Mouse (Mus musculus) liver, embryonic 16.5 days (tissue): ENCODE results near the gene Gm9833. TPM values are rescaled to one million over a fixed set of nuclear protein-coding genes. Genes with fewer than 3 reads are reported as not detected.
A peak's percentile ranks its signal among the peaks of the same experiment; 100 is the strongest.
"Not testable (repeated sequence)": the region's sequence is repeated elsewhere in the genome, so short reads cannot be mapped to it uniquely, and the experiment has no call there.

Source experiments
- ATAC-seq: fragments of 200-750 bp; cut with Nextera tagmentation; 2 replicates; pipeline ENCODE4 v1.8.0; 2017; ENCODE audit warnings: low read depth, mild to moderate bottlenecking, moderate number of reproducible peaks, moderate library complexity
- H3K27ac ChIP-seq: fragments of 300-500 bp; sonication (generic); 2 replicates; pipeline ENCODE4 v1.5.1; 2014; ENCODE audit warnings: mild to moderate bottlenecking, low read length
- H3K27me3 ChIP-seq: fragments of 300-500 bp; sonication (generic); 2 replicates; pipeline ENCODE4 v1.6.1; 2014; ENCODE audit warnings: low read depth, low read length, mixed read lengths; ENCODE audit not compliant: control insufficient read depth, insufficient read depth
- H3K36me3 ChIP-seq: fragments of 300-500 bp; sonication (generic); 2 replicates; pipeline ENCODE4 v1.6.1; 2014; ENCODE audit warnings: mild to moderate bottlenecking; ENCODE audit not compliant: control insufficient read depth, insufficient read depth
- H3K4me1 ChIP-seq: fragments of 300-500 bp; sonication (generic); 2 replicates; pipeline ENCODE4 v1.6.1; 2014; ENCODE audit warnings: low read depth, low read length, mixed read lengths; ENCODE audit not compliant: control insufficient read depth
- H3K4me2 ChIP-seq: fragments of 300-500 bp; sonication (generic); 2 replicates; pipeline ENCODE4 v1.6.1; 2014; ENCODE audit warnings: low read depth, low read length, mixed read lengths
- H3K4me3 ChIP-seq: fragments of 300-500 bp; sonication (generic); 2 replicates; pipeline ENCODE4 v1.5.1; 2014; ENCODE audit warnings: low read depth, mild to moderate bottlenecking, low read length
- H3K9ac ChIP-seq: fragments of 300-500 bp; sonication (generic); 2 replicates; pipeline ENCODE4 v1.6.1; 2014; ENCODE audit warnings: low read depth, low read length
- H3K9me3 ChIP-seq: fragments of 300-500 bp; sonication (generic); replicated peaks from 2 replicates; pipeline ENCODE4 v1.6.1; 2016; ENCODE audit warnings: low read length; ENCODE audit not compliant: control insufficient read depth
- WGBS: fragments of 180-500 bp; shearing (Covaris S2); extraction: QIAGEN DNeasy Blood & Tissue Kit; methylation state at CpG from one replicate; pipeline ENCODE4 v1.1.7; 2014; ENCODE audit not compliant: insufficient replicate concordance; 5-methylcytosine and 5-hydroxymethylcytosine counted together
- polyA plus RNA-seq: library from polyadenylated mRNA; unstranded; fragments of >200 nt; fragmentation: Nextera tagmentation; extraction: Ambion mirVana; gene quantifications from 2 replicates; pipeline ENCODE4 v1.2.1, GENCODE M21; 2015

The Gm9833 gene
- 1.0 and 1.3 TPM in 2 replicates for polyA plus RNA-seq

DNA sequence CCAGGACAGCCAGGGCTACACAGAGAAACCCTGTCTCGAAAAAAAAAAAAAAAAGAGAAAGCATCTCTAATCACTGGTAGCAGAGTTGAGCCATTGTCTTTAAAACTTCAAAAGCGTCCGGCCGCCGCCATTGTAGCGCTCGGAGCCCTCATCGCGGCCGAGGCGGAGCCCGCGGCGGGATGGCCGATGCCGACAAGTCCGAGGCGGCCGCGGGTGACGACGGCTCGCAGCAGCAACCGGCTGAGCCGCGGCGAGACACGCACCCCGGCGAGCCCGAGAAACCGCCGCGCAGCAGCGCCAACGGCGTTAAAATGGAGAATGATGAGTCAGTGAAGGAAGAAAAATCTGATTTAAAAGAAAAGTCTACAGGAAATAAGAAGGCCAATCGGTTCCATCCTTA is at the start of gene Gm9833:
TSS of gene Gm9833 (plus strand) at position 117 of the 400 bp plus-strand sequence.
- 24% methylated on average over 28 of the region's 38 CpGs for WGBS
- not testable (repeated sequence) for H3K9ac ChIP-seq, H3K27ac ChIP-seq, ATAC-seq, H3K4me1 ChIP-seq, H3K4me3 ChIP-seq, H3K9me3 ChIP-seq, H3K27me3 ChIP-seq, H3K36me3 ChIP-seq
- H3K4me2 ChIP-seq, result peak within 1 kb of the TSS; percentile 17; the same call in 1 of the 2 replicates

DNA sequence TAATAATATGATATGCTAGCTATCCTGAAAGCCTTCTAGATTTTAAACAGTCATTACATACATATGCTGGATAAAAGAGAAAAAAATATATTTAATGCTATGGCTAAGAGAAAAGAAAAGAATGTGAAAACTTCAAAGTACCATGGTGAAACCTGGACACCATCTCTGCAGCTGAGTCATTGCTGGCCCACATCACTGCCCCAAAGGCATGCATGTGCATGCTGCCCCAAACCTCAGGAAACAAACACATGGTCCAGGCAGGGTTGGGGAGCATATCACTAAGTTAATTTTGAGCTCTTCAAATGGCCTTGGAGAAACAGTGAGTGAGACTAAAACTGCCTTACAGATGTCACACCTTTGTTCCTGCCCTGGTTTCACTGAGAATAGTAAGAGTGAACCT is 17.8 kb upstream of the Gm9833 start:
- no peaks in the 10 kb centered on the region for H3K4me1 ChIP-seq
- no peak overlapping the region for H3K4me3 ChIP-seq
- no peak overlapping the region for H3K27ac ChIP-seq
- ATAC-seq, result no peak
- H3K4me2 ChIP-seq, result no peak overlapping the region
- no peaks in the 10 kb centered on the region for H3K9me3 ChIP-seq
- no peaks in the 10 kb centered on the region for H3K36me3 ChIP-seq
- no peak overlapping the region for H3K9ac ChIP-seq
- H3K27me3 ChIP-seq, result no peaks in the 10 kb centered on the region

- no peak overlapping the region for H3K9ac ChIP-seq
- H3K4me2 ChIP-seq, result no peak overlapping the region
- no peaks in the 10 kb centered on the region for H3K9me3 ChIP-seq
- no peaks in the 10 kb centered on the region for H3K36me3 ChIP-seq
- H3K4me3 ChIP-seq, result no peak overlapping the region
- peak; percentile 45; the same call in 1 of the 2 replicates for ATAC-seq
- no peak overlapping the region for H3K27ac ChIP-seq
- no peaks in the 10 kb centered on the region; the same call in 1 of the 2 replicates for H3K4me1 ChIP-seq
- H3K27me3 ChIP-seq, result no peaks in the 10 kb centered on the region
Observed at GRCm38 (mm10) chr3:10075826-10076225, 12.1 kb upstream of the Gm9833 start.

- ATAC-seq, result no peak
- Histone ChIP-seq H3K4me3 (no peak overlapping the region), H3K36me3 (no peaks in the 10 kb centered on the region), H3K9ac (no peak overlapping the region), H3K27ac (no peak overlapping the region), H3K4me1 (no peaks in the 10 kb centered on the region; the same call in 1 of the 2 replicates), H3K4me2 (no peak overlapping the region), H3K9me3 (no peaks in the 10 kb centered on the region), H3K27me3 (no peaks in the 10 kb centered on the region)
- WGBS, result 59% methylated on average over 6 of the region's 6 CpGs
Observed at GRCm38 (mm10) chr3:10077096-10077841, 10.6 kb upstream of the Gm9833 start.

DNA sequence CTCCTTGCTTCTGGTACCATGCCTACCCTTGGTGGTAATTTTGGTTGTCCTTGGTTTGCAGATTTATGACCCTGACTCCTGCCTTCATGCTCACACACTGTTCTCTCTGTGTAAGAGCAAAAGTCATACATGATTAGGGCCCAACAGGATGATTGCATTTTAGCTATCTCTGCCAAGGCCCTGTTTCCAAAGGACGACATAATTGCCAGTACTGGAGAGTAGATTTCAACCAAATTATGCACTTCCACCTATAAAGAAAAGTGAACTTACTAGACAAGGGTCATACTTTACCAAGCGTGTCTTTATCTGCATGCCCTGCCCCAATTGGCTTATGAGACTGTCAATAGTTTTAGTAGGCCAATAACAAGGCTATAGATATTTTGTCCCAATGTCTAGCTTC is 9.8 kb upstream of the Gm9833 start:
- Histone ChIP-seq H3K9me3 (no peaks in the 10 kb centered on the region), H3K27ac (no peak overlapping the region), H3K27me3 (no peaks in the 10 kb centered on the region), H3K4me1 (no peaks in the 10 kb centered on the region; the same call in 1 of the 2 replicates), H3K9ac (no peak overlapping the region), H3K4me3 (no peak overlapping the region), H3K4me2 (no peak overlapping the region), H3K36me3 (no peaks in the 10 kb centered on the region)
- WGBS, result 64% methylated on average over 2 of the region's 2 CpGs
- ATAC-seq, result no peak

DNA sequence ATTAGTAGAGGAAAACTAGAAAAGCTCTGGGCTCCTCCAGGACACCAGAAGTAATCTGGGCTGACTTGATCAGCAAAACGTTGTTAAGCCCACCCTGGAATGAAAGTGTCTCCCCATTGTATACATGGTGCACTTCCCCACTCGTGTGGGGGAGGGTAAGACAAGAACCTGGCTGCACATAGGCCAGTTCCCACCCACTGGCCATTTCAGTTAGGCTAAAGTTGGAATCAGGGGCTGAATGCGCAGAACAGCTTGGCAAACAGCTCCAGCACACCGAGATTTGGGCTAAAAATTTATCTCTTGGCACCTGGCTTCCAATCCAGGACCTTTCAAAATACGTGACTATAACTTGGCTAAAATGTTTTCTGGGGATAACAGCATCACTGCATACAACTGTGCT is 6.6 kb upstream of the Gm9833 start:
- H3K27me3 ChIP-seq, result no peaks in the 10 kb centered on the region
- WGBS, result 52% methylated on average over 5 of the region's 5 CpGs

DNA sequence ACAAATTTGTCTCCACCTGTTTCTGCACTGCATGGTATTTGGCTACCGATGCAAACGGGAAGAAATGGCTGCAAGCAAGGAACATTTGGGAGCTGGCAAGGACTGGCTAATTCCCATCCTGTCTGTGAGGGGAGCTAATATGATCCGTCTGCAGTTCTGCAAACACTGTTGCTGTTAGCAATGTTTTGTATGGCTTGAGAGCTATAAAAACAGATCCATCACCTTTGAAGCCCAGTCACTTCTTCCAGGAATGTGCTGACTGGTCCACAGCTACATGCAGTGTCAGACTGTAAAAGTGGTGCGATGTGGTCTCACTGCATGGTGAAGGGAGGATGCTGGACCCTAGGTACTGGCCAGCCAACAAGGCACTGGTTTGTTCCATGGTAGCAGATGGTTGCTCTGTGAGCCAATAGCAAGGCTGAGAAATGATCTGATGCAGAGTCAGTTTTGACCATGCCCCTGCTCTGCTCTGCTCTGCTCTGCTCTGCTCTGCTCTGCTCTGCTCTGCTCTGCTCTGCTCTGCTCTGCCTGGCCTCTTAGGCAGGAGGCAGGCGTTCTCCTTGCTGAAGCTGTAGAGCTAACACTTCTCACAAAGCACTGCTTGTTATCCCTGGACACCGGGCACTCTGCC is 5.9 kb upstream of the Gm9833 start:
- Histone ChIP-seq H3K27me3 (no peaks in the 10 kb centered on the region), H3K4me2 (no peak overlapping the region), H3K9me3 (no peaks in the 10 kb centered on the region), H3K4me1 (no peaks in the 10 kb centered on the region; the same call in none of the 2 replicates), H3K36me3 (no peaks in the 10 kb centered on the region), H3K9ac (no peak overlapping the region), H3K27ac (no peak overlapping the region), H3K4me3 (no peak overlapping the region)
- no peak for ATAC-seq
- WGBS, result 67% methylated on average over 6 of the region's 6 CpGs

More for the DNA sequence above, 6.6 kb upstream of the Gm9833 start:
- Histone ChIP-seq H3K36me3 (no peaks in the 10 kb centered on the region), H3K4me1 (no peaks in the 10 kb centered on the region; the same call in none of the 2 replicates), H3K9me3 (no peaks in the 10 kb centered on the region), H3K27ac (no peak overlapping the region), H3K4me3 (no peak overlapping the region), H3K4me2 (no peak overlapping the region), H3K9ac (no peak overlapping the region)
- no peak for ATAC-seq

- Histone ChIP-seq H3K9me3 (no peaks in the 10 kb centered on the region), H3K4me3 (no peak overlapping the region), H3K27ac (no peak overlapping the region), H3K4me2 (no peak overlapping the region), H3K9ac (no peak overlapping the region), H3K4me1 (no peaks in the 10 kb centered on the region; the same call in none of the 2 replicates), H3K27me3 (0 out of 2 replicates have a peak, but pooled peaks cover 3% of the 10 kb centered on the region), H3K36me3 (no peaks in the 10 kb centered on the region)
- 38% methylated on average over 4 of the region's 4 CpGs for WGBS
- no peak for ATAC-seq
Observed at GRCm38 (mm10) chr3:10082545-10083062, 5.3 kb upstream of the Gm9833 start.

- no peaks in the 10 kb centered on the region for H3K36me3 ChIP-seq
- H3K4me1 ChIP-seq, result no peaks in the 10 kb centered on the region; the same call in none of the 2 replicates
- H3K9me3 ChIP-seq, result no peaks in the 10 kb centered on the region
- no peak for ATAC-seq
- no peak overlapping the region for H3K4me2 ChIP-seq
- no peak overlapping the region for H3K4me3 ChIP-seq
- H3K9ac ChIP-seq, result no peak overlapping the region
- WGBS, result 68% methylated on average over 3 of the region's 3 CpGs
- no peak overlapping the region for H3K27ac ChIP-seq
- 0 out of 2 replicates have a peak, but pooled peaks cover 4% of the 10 kb centered on the region for H3K27me3 ChIP-seq
Observed at GRCm38 (mm10) chr3:10084102-10084501, 3.8 kb upstream of the Gm9833 start.
